Mouse (Mus musculus) embryonic facial prominence, embryonic 12.5 days (tissue): ENCODE results near the gene Fanci. TPM values are rescaled to one million over a fixed set of nuclear protein-coding genes. Genes with fewer than 3 reads are reported as not detected.

Experiments used
- ATAC-seq: fragments of 200-750 bp; cut with Nextera tagmentation; 2 replicates; pipeline ENCODE4 v1.8.0; 2017; ENCODE audit not compliant: insufficient number of reproducible peaks, insufficient read depth, low FRiP score, low TSS enrichment
- H3K27ac ChIP-seq: fragments of 300-500 bp; sonication (generic); 2 replicates; pipeline ENCODE4 v1.5.1; 2016; ENCODE audit warnings: mild to moderate bottlenecking
- H3K27me3 ChIP-seq: fragments of 300-500 bp; sonication (generic); 2 replicates; pipeline ENCODE4 v1.6.1; 2016; ENCODE audit warnings: mild to moderate bottlenecking, moderate library complexity
- H3K36me3 ChIP-seq: fragments of 300-500 bp; sonication (generic); 2 replicates; pipeline ENCODE4 v1.6.1; 2016; ENCODE audit warnings: mild to moderate bottlenecking
- H3K4me1 ChIP-seq: fragments of 300-500 bp; sonication (generic); 2 replicates; pipeline ENCODE4 v1.6.1; 2016
- H3K4me2 ChIP-seq: fragments of 300-500 bp; sonication (generic); replicated peaks from 2 replicates; pipeline ENCODE4 v1.6.1; 2016; ENCODE audit warnings: mild to moderate bottlenecking, moderate library complexity
- H3K4me3 ChIP-seq: fragments of 300-500 bp; sonication (generic); 2 replicates; pipeline ENCODE4 v1.5.1; 2016; ENCODE audit warnings: mild to moderate bottlenecking
- H3K9ac ChIP-seq: fragments of 300-500 bp; sonication (generic); 2 replicates; pipeline ENCODE4 v1.6.1; 2016; ENCODE audit warnings: mild to moderate bottlenecking, moderate library complexity
- H3K9me3 ChIP-seq: fragments of 300-500 bp; sonication (generic); 2 replicates; pipeline ENCODE4 v1.6.1; 2016; ENCODE audit warnings: mild to moderate bottlenecking, moderate library complexity
- WGBS: fragments of 180-500 bp; shearing (Covaris S2); methylation state at CpG from one replicate; pipeline ENCODE4 v1.1.7; 2016; 5-methylcytosine and 5-hydroxymethylcytosine counted together
- polyA plus RNA-seq: library from polyadenylated mRNA; unstranded; fragments of >200 nt; fragmentation: Nextera tagmentation; extraction: Ambion mirVana; gene quantifications from 2 replicates; pipeline ENCODE4 v1.2.1, GENCODE M21; 2016

The Fanci gene
- polyA plus RNA-seq, 1 experiment from 2014 or later = 12.7 TPM

- Histone ChIP-seq H3K36me3 (peaks cover 4% of the 10 kb centered on the region; the same call in 1 of the 2 replicates), H3K4me3 (no peak overlapping the region), H3K9ac (no peak overlapping the region), H3K9me3 (no peaks in the 10 kb centered on the region), H3K4me2 (no peak overlapping the region), H3K4me1 (no peaks in the 10 kb centered on the region), H3K27me3 (no peaks in the 10 kb centered on the region), H3K27ac (no peak overlapping the region)
- 90% methylated on average over 7 of the region's 7 CpGs for WGBS
- ATAC-seq = no peak
These were observed 28.2 kb downstream of the Fanci start for GRCm38 (mm10) chr7:79419950-79420349.

- Histone ChIP-seq H3K27me3 (no peaks in the 10 kb centered on the region), H3K27ac (no peak overlapping the region), H3K4me3 (no peak overlapping the region), H3K9ac (no peak overlapping the region), H3K36me3 (peaks cover 7% of the 10 kb centered on the region; the same call in 1 of the 2 replicates), H3K4me2 (no peak overlapping the region), H3K9me3 (no peaks in the 10 kb centered on the region), H3K4me1 (no peaks in the 10 kb centered on the region)
- no peak for ATAC-seq
- WGBS = 90% methylated on average over 10 of the region's 10 CpGs
These were observed 31.1 kb downstream of the Fanci start for GRCm38 (mm10) chr7:79422876-79423275.

- Histone ChIP-seq H3K9me3 (no peaks in the 10 kb centered on the region), H3K27ac (no peak overlapping the region), H3K4me1 (no peaks in the 10 kb centered on the region), H3K4me2 (no peak overlapping the region), H3K4me3 (no peak overlapping the region), H3K27me3 (no peaks in the 10 kb centered on the region), H3K36me3 (peaks cover 7% of the 10 kb centered on the region; the same call in 1 of the 2 replicates), H3K9ac (no peak overlapping the region)
- no peak for ATAC-seq
- 88% methylated on average over 10 of the region's 10 CpGs for WGBS
These were observed 34.1 kb downstream of the Fanci start for GRCm38 (mm10) chr7:79425804-79426203.

GRCm38 (mm10) chr7:79428243-79428642, 36.5 kb downstream of the Fanci start:
- Histone ChIP-seq H3K27ac (no peak overlapping the region), H3K9me3 (no peaks in the 10 kb centered on the region), H3K4me2 (no peak overlapping the region), H3K27me3 (no peaks in the 10 kb centered on the region), H3K9ac (no peak overlapping the region), H3K36me3 (peaks cover 7% of the 10 kb centered on the region; the same call in 1 of the 2 replicates), H3K4me1 (no peaks in the 10 kb centered on the region), H3K4me3 (no peak overlapping the region)
- 55% methylated on average over 5 of the region's 5 CpGs for WGBS
- no peak for ATAC-seq

GRCm38 (mm10) chr7:79440035-79440434, 48.3 kb downstream of the Fanci start:
- 46% methylated on average over 2 of the region's 2 CpGs for WGBS
- Histone ChIP-seq H3K4me1 (no peaks in the 10 kb centered on the region), H3K36me3 (peaks cover 28% of the 10 kb centered on the region), H3K9ac (no peak overlapping the region), H3K9me3 (no peaks in the 10 kb centered on the region), H3K27me3 (no peaks in the 10 kb centered on the region), H3K27ac (no peak overlapping the region), H3K4me3 (no peak overlapping the region), H3K4me2 (no peak overlapping the region)
- ATAC-seq = no peak

GRCm38 (mm10) chr7:79447048-79447447, 55.3 kb downstream of the Fanci start:
- Histone ChIP-seq H3K27ac (no peak overlapping the region), H3K9me3 (no peaks in the 10 kb centered on the region), H3K4me2 (no peak overlapping the region), H3K36me3 (peaks cover 68% of the 10 kb centered on the region), H3K9ac (no peak overlapping the region), H3K27me3 (no peaks in the 10 kb centered on the region), H3K4me3 (no peak overlapping the region), H3K4me1 (no peaks in the 10 kb centered on the region)
- WGBS = 83% methylated on average over 2 of the region's 2 CpGs
- no peak for ATAC-seq

GRCm38 (mm10) chr7:79447486-79447885, 55.8 kb downstream of the Fanci start:
- no peaks in the 10 kb centered on the region for H3K27me3 ChIP-seq
- peaks cover 73% of the 10 kb centered on the region for H3K36me3 ChIP-seq
- no peak for ATAC-seq
- no peaks in the 10 kb centered on the region for H3K4me1 ChIP-seq
- no peak overlapping the region for H3K4me3 ChIP-seq
- H3K4me2 ChIP-seq = no peak overlapping the region
- WGBS = 91% methylated on average over 3 of the region's 3 CpGs
- no peaks in the 10 kb centered on the region for H3K9me3 ChIP-seq
- no peak overlapping the region for H3K9ac ChIP-seq
- no peak overlapping the region for H3K27ac ChIP-seq

- Histone ChIP-seq H3K4me2 (no peak overlapping the region), H3K4me1 (peaks cover 11% of the 10 kb centered on the region), H3K9me3 (no peaks in the 10 kb centered on the region), H3K27me3 (peaks cover 9% of the 10 kb centered on the region), H3K9ac (no peak overlapping the region), H3K36me3 (peaks cover 62% of the 10 kb centered on the region), H3K4me3 (no peak overlapping the region), H3K27ac (no peak overlapping the region)
- WGBS = 92% methylated on average over 10 of the region's 10 CpGs
- ATAC-seq = no peak
These were observed 70.0 kb downstream of the Fanci start for GRCm38 (mm10) chr7:79461721-79462120.

- no peak overlapping the region for H3K4me2 ChIP-seq
- peaks cover 19% of the 10 kb centered on the region for H3K4me1 ChIP-seq
- no peaks in the 10 kb centered on the region for H3K9me3 ChIP-seq
- peaks cover 44% of the 10 kb centered on the region for H3K36me3 ChIP-seq
- no peak overlapping the region for H3K9ac ChIP-seq
- H3K4me3 ChIP-seq = no peak overlapping the region
- no peak overlapping the region for H3K27ac ChIP-seq
- 89% methylated on average over 11 of the region's 11 CpGs for WGBS
- H3K27me3 ChIP-seq = peaks cover 9% of the 10 kb centered on the region
- no peak for ATAC-seq
These were observed 71.8 kb downstream of the Fanci start for GRCm38 (mm10) chr7:79463376-79464077.

- WGBS = 6% methylated on average over 47 of the region's 47 CpGs
- ATAC-seq = no peak
- peak overlapping the region; percentile 94 for H3K4me2 ChIP-seq
These were observed 73.2 kb downstream of the Fanci start for GRCm38 (mm10) chr7:79464776-79465420.

GRCm38 (mm10) chr7:79465461-79466044, 73.8 kb downstream of the Fanci start:
- Histone ChIP-seq H3K4me1 (peaks cover 19% of the 10 kb centered on the region), H3K4me3 (peak overlapping the region; percentile 82), H3K36me3 (peaks cover 24% of the 10 kb centered on the region), H3K9me3 (no peaks in the 10 kb centered on the region), H3K27ac (peak overlapping the region; percentile 84), H3K4me2 (peak overlapping the region; percentile 94), H3K27me3 (peaks cover 9% of the 10 kb centered on the region), H3K9ac (peak overlapping the region; percentile 76)
- WGBS = under 1% methylated on average over 32 of the region's 47 CpGs
- ATAC-seq = peak; percentile 24

More at GRCm38 (mm10) chr7:79464776-79465420, 73.2 kb downstream of the Fanci start:
- H3K27me3 ChIP-seq = peaks cover 9% of the 10 kb centered on the region
- H3K9me3 ChIP-seq = no peaks in the 10 kb centered on the region
- peak overlapping the region; percentile 82 for H3K4me3 ChIP-seq
- peaks cover 30% of the 10 kb centered on the region for H3K36me3 ChIP-seq
- H3K4me1 ChIP-seq = peaks cover 19% of the 10 kb centered on the region
- H3K9ac ChIP-seq = peak overlapping the region; percentile 76
- H3K27ac ChIP-seq = no peak overlapping the region
